Mouse (Mus musculus): Measurements from ENCODE around the gene Myh9. TPM values are rescaled to one million over a fixed set of nuclear protein-coding genes. Genes with fewer than 3 reads are reported as not detected.

Myh9 gene
- total RNA-seq, 1 experiment = 152 TPM

DNA sequence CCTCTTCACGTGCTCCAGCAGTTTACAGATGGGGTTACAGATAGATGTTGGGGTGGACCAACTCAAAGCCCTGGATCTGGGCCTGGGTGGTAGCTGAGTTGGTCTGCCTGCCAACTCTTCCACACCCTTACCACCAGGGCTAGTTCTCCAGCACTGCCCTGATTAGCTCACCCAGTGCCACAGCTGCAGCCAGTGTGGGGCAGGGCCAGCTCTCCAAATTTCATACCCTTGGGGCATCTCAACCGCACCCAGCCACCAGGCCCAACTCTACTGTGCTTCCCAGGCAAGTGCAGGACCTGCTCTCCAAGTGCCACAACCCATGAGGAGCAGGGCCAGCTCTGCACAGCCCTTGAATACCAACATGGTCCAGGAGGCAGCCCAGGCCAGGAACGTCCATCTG is 37.8 kb upstream of the Myh9 start:
- no peak overlapping the region for H3K4me3 ChIP-seq (ENCODE audit: insufficient read depth in 1 of 2, low read depth in 1 of 2, low read length in 2 of 2, poor library complexity in 1 of 2, severe bottlenecking in 1 of 2)
- H3K36me3 ChIP-seq (ENCODE audit: control insufficient read depth, insufficient read depth, low read length, poor library complexity, severe bottlenecking) = no peaks in the 10 kb centered on the region
- TF ChIP-seq HCFC1 (IDR thresholded peaks at IDR 0.05; ENCODE audit: borderline replicate concordance, insufficient read depth, low read length) (no peak), ZNF384 (IDR thresholded peaks at IDR 0.05; ENCODE audit: low read depth, low read length) (no peak), MAFK (IDR thresholded peaks at IDR 0.05; ENCODE audit: insufficient read depth, low read depth, low read length) (no peak), CHD2 (IDR thresholded peaks at IDR 0.05; ENCODE audit: low read depth, low read length) (no peak), ZC3H11A (IDR thresholded peaks at IDR 0.05; ENCODE audit: borderline replicate concordance, low read depth, low read length) (no peak)
- DNase-seq (ENCODE audit: low read depth, low spot score) = no peak
- no peak overlapping the region for H3K9ac ChIP-seq (ENCODE audit: insufficient read depth, low read depth, low read length, poor library complexity, severe bottlenecking)
- H3K27ac ChIP-seq (ENCODE audit: insufficient read depth, low read depth, low read length, poor library complexity, severe bottlenecking) = no peak overlapping the region
- no peaks in the 10 kb centered on the region for H3K9me3 ChIP-seq (ENCODE audit: control insufficient read depth, insufficient read depth, low read depth, low read length)
- H3K4me1 ChIP-seq (ENCODE audit: control insufficient read depth in 2 of 2, insufficient read depth in 2 of 2, low read length in 2 of 2, poor library complexity in 1 of 2) = peaks cover 17 to 29% of the 10 kb centered on the region in 2 experiments
- in situ Hi-C loops (cut with MboI; ENCODE audit: low sequenced_read_pairs in 2 of 2, unreplicated experiment in 2 of 2) = no loop called here

GRCm38 (mm10) chr15:77877209-77877608 is 35.2 kb upstream of the Myh9 start:
- H3K4me3 ChIP-seq (ENCODE audit: insufficient read depth in 1 of 2, low read depth in 1 of 2, low read length in 2 of 2, poor library complexity in 1 of 2, severe bottlenecking in 1 of 2) = no peak overlapping the region
- no peak overlapping the region for H3K27ac ChIP-seq (ENCODE audit: insufficient read depth, low read depth, low read length, poor library complexity, severe bottlenecking)
- in situ Hi-C loops (cut with MboI; ENCODE audit: low sequenced_read_pairs in 2 of 2, unreplicated experiment in 2 of 2) = no loop called here
- TF ChIP-seq HCFC1 (IDR thresholded peaks at IDR 0.05; ENCODE audit: borderline replicate concordance, insufficient read depth, low read length) = no peak
- no peak for TF ChIP-seq CHD2 (IDR thresholded peaks at IDR 0.05; ENCODE audit: low read depth, low read length)
- no peak for TF ChIP-seq ZNF384 (IDR thresholded peaks at IDR 0.05; ENCODE audit: low read depth, low read length)
- TF ChIP-seq MAFK (IDR thresholded peaks at IDR 0.05; ENCODE audit: insufficient read depth, low read depth, low read length) = no peak
- TF ChIP-seq ZC3H11A (IDR thresholded peaks at IDR 0.05; ENCODE audit: borderline replicate concordance, low read depth, low read length) = no peak
- DNase-seq (ENCODE audit: low read depth, low spot score) = no peak
- H3K36me3 ChIP-seq (ENCODE audit: control insufficient read depth, insufficient read depth, low read length, poor library complexity, severe bottlenecking) = no peaks in the 10 kb centered on the region
- no peak overlapping the region for H3K9ac ChIP-seq (ENCODE audit: insufficient read depth, low read depth, low read length, poor library complexity, severe bottlenecking)
- H3K9me3 ChIP-seq (ENCODE audit: control insufficient read depth, insufficient read depth, low read depth, low read length) = no peaks in the 10 kb centered on the region
- peaks cover 11 to 20% of the 10 kb centered on the region in 2 experiments for H3K4me1 ChIP-seq (ENCODE audit: control insufficient read depth in 2 of 2, insufficient read depth in 2 of 2, low read length in 2 of 2, poor library complexity in 1 of 2)

DNA sequence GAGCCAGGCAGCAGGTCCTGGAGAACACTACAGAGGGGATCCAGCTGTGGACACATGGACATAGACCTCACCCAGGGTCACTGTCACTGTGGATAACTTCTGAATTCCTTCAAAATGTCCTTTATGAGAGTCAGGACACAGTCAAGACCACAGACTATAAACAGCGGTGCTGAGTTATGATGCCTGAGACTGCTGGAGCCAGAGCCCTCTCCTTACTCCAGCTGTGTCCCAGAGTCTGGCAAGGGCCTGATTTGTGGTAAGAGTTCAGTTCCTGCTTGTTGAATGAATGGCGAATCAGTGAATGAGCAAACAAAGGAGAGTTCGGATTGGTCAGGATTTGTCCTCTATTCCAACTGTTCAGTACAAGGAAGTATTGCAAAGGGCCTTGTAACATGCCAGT is 34.7 kb upstream of the Myh9 start:
- no peak for DNase-seq (ENCODE audit: low read depth, low spot score)
- H3K27ac ChIP-seq (ENCODE audit: insufficient read depth, low read depth, low read length, poor library complexity, severe bottlenecking) = no peak overlapping the region
- no peak overlapping the region for H3K9ac ChIP-seq (ENCODE audit: insufficient read depth, low read depth, low read length, poor library complexity, severe bottlenecking)
- no peaks in the 10 kb centered on the region for H3K36me3 ChIP-seq (ENCODE audit: control insufficient read depth, insufficient read depth, low read length, poor library complexity, severe bottlenecking)
- TF ChIP-seq MAFK (IDR thresholded peaks at IDR 0.05; ENCODE audit: insufficient read depth, low read depth, low read length) (no peak), CHD2 (IDR thresholded peaks at IDR 0.05; ENCODE audit: low read depth, low read length) (no peak), HCFC1 (IDR thresholded peaks at IDR 0.05; ENCODE audit: borderline replicate concordance, insufficient read depth, low read length) (no peak), ZNF384 (IDR thresholded peaks at IDR 0.05; ENCODE audit: low read depth, low read length) (no peak), ZC3H11A (IDR thresholded peaks at IDR 0.05; ENCODE audit: borderline replicate concordance, low read depth, low read length) (no peak)
- peaks cover 7 to 16% of the 10 kb centered on the region in 2 experiments for H3K4me1 ChIP-seq (ENCODE audit: control insufficient read depth in 2 of 2, insufficient read depth in 2 of 2, low read length in 2 of 2, poor library complexity in 1 of 2)
- no peak overlapping the region for H3K4me3 ChIP-seq (ENCODE audit: insufficient read depth in 1 of 2, low read depth in 1 of 2, low read length in 2 of 2, poor library complexity in 1 of 2, severe bottlenecking in 1 of 2)
- in situ Hi-C loops (cut with MboI; ENCODE audit: low sequenced_read_pairs in 2 of 2, unreplicated experiment in 2 of 2) = no loop called here
- no peaks in the 10 kb centered on the region for H3K9me3 ChIP-seq (ENCODE audit: control insufficient read depth, insufficient read depth, low read depth, low read length)

GRCm38 (mm10) chr15:77875953-77876352 is 34.0 kb upstream of the Myh9 start:
- no peak for DNase-seq (ENCODE audit: low read depth, low spot score)
- Histone ChIP-seq H3K4me1 (ENCODE audit: control insufficient read depth in 2 of 2, insufficient read depth in 2 of 2, low read length in 2 of 2, poor library complexity in 1 of 2) (peaks cover 6 to 12% of the 10 kb centered on the region in 2 experiments), H3K27ac (ENCODE audit: insufficient read depth, low read depth, low read length, poor library complexity, severe bottlenecking) (no peak overlapping the region), H3K36me3 (ENCODE audit: control insufficient read depth, insufficient read depth, low read length, poor library complexity, severe bottlenecking) (no peaks in the 10 kb centered on the region), H3K9me3 (ENCODE audit: control insufficient read depth, insufficient read depth, low read depth, low read length) (no peaks in the 10 kb centered on the region), H3K4me3 (ENCODE audit: insufficient read depth in 1 of 2, low read depth in 1 of 2, low read length in 2 of 2, poor library complexity in 1 of 2, severe bottlenecking in 1 of 2) (no peak overlapping the region), H3K9ac (ENCODE audit: insufficient read depth, low read depth, low read length, poor library complexity, severe bottlenecking) (no peak overlapping the region)
- TF ChIP-seq CHD2 (IDR thresholded peaks at IDR 0.05; ENCODE audit: low read depth, low read length) = no peak
- TF ChIP-seq HCFC1 (IDR thresholded peaks at IDR 0.05; ENCODE audit: borderline replicate concordance, insufficient read depth, low read length) = no peak
- TF ChIP-seq ZNF384 (IDR thresholded peaks at IDR 0.05; ENCODE audit: low read depth, low read length) = no peak
- no peak for TF ChIP-seq MAFK (IDR thresholded peaks at IDR 0.05; ENCODE audit: insufficient read depth, low read depth, low read length)
- TF ChIP-seq ZC3H11A (IDR thresholded peaks at IDR 0.05; ENCODE audit: borderline replicate concordance, low read depth, low read length) = no peak
- in situ Hi-C loops (cut with MboI; ENCODE audit: low sequenced_read_pairs in 2 of 2, unreplicated experiment in 2 of 2) = no loop called here

DNA sequence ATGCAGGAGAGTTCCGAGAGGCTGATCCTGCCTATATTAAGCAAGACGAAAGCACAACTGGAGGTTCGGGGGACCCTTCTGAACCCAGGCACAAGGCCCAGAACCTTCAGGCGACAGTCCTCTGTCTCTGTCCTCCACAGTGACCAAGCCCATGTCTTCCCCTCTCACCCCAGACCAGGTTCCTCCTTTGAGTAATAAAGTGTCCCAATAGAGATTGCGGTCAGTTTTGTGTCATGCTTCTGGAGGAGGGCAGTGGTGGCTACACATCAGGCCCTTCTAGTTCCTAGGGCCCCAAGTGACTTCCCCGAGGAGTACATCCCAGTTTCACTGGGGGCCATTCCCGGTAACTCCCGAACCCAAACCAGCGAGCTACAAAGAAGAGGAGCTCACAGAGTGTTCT is 32.8 kb upstream of the Myh9 start:
- no peak overlapping the region for H3K9ac ChIP-seq (ENCODE audit: insufficient read depth, low read depth, low read length, poor library complexity, severe bottlenecking)
- peaks cover 6 to 9% of the 10 kb centered on the region in 2 experiments for H3K4me1 ChIP-seq (ENCODE audit: control insufficient read depth in 2 of 2, insufficient read depth in 2 of 2, low read length in 2 of 2, poor library complexity in 1 of 2)
- TF ChIP-seq CHD2 (IDR thresholded peaks at IDR 0.05; ENCODE audit: low read depth, low read length) (no peak), ZNF384 (IDR thresholded peaks at IDR 0.05; ENCODE audit: low read depth, low read length) (no peak), HCFC1 (IDR thresholded peaks at IDR 0.05; ENCODE audit: borderline replicate concordance, insufficient read depth, low read length) (no peak), MAFK (IDR thresholded peaks at IDR 0.05; ENCODE audit: insufficient read depth, low read depth, low read length) (no peak), ZC3H11A (IDR thresholded peaks at IDR 0.05; ENCODE audit: borderline replicate concordance, low read depth, low read length) (no peak)
- H3K4me3 ChIP-seq (ENCODE audit: insufficient read depth in 1 of 2, low read depth in 1 of 2, low read length in 2 of 2, poor library complexity in 1 of 2, severe bottlenecking in 1 of 2) = no peak overlapping the region
- DNase-seq (ENCODE audit: low read depth, low spot score) = no peak
- in situ Hi-C loops (cut with MboI; ENCODE audit: low sequenced_read_pairs in 2 of 2, unreplicated experiment in 2 of 2) = no loop called here
- no peak overlapping the region for H3K27ac ChIP-seq (ENCODE audit: insufficient read depth, low read depth, low read length, poor library complexity, severe bottlenecking)
- H3K36me3 ChIP-seq (ENCODE audit: control insufficient read depth, insufficient read depth, low read length, poor library complexity, severe bottlenecking) = no peaks in the 10 kb centered on the region
- H3K9me3 ChIP-seq (ENCODE audit: control insufficient read depth, insufficient read depth, low read depth, low read length) = no peaks in the 10 kb centered on the region

Data from ES-E14 (cell line).